Mouse (Mus musculus) mouse trophoblast stem cell (cell line): ENCODE results near the gene Pip.

Experiments
- in situ Hi-C, 2 experiments: fragments of 300-500 bp; cut with MseI, MboI; formaldehyde crosslinking; loops; 2 replicates in 1 of 2; 3 replicates in 1 of 2; pipeline ENCODE4 v1.15.1; 2025

Pip gene

DNA sequence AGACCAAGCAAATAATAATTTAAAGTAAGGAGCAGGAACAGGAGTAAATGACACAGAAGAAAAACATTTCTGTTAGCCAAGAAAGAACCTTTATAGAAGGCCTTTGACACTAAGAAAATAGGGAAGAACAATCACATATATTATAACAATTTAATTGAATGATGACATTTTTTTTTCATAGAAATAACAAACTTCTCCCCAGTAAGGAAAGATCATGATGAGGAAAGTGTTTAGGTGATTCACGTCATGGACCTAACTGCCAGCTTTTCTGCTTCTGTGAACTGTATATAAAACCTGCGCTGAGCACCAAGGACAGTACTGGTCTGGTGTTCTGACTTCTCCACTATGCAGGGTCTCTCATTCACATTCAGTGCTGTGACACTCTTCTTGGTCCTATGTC is at the start of gene Pip:
Pip (plus strand) TSS at position 301 of the 400 bp plus-strand sequence.
- in situ Hi-C loops, result no loop called here

DNA sequence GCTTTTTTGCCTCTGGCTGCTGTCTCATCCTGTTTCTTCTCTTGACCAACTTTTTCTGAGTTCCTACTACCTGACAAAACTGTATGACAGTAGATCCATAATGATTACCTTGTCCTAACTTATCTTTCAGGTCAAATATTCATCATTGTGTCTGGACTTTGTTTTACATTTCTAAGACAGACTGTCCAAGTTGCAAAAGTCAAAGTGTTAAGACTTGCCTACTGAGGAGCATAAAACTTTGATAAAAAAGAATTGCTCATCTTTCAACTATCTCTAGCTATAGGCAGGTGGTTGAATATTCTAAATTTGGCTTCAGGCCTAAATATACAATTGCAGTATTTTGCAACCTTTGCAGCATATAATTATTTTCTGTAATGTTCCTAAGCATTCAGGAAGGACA is 23.2 kb upstream of the Pip start:
- in situ Hi-C loops, result no loop called here

DNA sequence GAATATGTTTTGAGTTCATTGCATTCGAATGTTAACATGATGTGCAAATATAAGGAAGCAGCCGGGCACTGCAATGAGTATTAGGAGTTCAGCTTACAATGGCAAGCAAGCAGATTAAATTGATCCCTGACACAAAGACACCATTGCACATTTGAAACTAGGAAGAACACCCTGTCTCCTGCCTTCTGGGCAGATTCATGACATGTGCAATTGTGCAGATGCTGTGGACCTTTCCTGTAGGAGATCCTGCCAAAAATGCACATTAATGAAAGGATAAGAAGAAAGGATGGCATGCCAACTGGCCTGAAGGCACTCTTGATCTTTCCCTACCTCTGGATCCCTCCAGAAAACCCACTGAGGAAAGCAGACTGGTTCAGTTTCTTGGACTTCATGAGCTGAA is 17.8 kb upstream of the Pip start:
- in situ Hi-C loops, result no loop called here

DNA sequence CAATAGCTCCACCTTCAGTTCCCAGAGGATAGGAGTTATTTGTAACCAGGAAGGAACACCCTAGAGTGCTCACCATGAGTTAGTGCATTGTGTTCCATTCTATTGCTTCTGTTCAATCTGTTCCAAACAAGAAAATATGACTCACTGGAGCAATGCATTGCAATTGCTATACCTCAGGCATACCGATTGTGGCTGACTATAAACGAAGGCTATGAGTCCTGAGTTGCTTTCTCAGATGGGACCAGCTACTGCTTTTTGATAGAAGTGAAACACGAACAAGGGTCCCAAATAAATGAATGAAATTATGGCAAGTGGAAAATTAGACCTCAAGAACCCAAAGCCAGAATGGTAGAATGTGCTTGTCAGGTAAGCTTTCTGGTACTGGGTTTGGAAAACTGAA is 5.4 kb downstream of the Pip start, which contains the start of gene Sval2:
Sval2 (plus strand) TSS at position 301 of the 400 bp plus-strand sequence.
- in situ Hi-C loops, result no loop called here

DNA sequence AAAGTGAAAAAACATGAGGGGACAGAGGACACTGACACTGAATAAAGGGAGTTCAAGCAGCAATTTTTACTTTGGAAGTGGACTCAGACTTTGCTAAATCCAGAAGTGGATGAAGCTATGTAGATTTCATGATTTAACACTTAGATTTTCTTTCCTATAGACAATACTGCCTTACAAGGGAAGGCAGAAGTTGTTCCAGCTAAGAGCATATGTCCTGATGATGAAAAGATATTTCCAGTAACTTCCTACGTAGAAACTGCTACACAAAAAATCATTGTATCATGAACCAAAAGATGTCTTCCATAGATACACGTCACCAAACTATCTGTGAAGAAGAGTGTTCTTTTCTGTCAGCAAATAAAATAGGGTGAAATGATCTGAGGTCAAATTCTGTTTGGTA is 16.7 kb downstream of the Pip start:
- in situ Hi-C loops, result no loop called here
